Mouse (Mus musculus): Measurements from ENCODE around the gene Olfr461. TPM values are rescaled to one million over a fixed set of nuclear protein-coding genes. Genes with fewer than 3 reads are reported as not detected.

Olfr461 gene
- total and polyA plus RNA-seq, 3 experiments, result not detected

- TF ChIP-seq NRF1 (IDR thresholded peaks at IDR 0.05; ENCODE audit: low read depth, low read length), result no peak
- no peak for TF ChIP-seq E2F4 (IDR thresholded peaks at IDR 0.05; ENCODE audit: insufficient replicate concordance, low read depth, low read length)
- TF ChIP-seq SMC3 (IDR thresholded peaks at IDR 0.05; ENCODE audit: low read depth, low read length), result no peak
- no peak for TF ChIP-seq TBP (conservative IDR thresholded peaks at IDR 0.05; ENCODE audit: low read depth, low read length)
- no peak for TF ChIP-seq EP300 (IDR thresholded peaks at IDR 0.05; ENCODE audit: low read length)
- no peak for TF ChIP-seq USF1 (IDR thresholded peaks at IDR 0.05; ENCODE audit: low read depth, low read length)
- no peak for TF ChIP-seq ZKSCAN1 (IDR thresholded peaks at IDR 0.05; ENCODE audit: borderline replicate concordance, low read depth, low read length)
- no peak for TF ChIP-seq MEF2A (IDR thresholded peaks at IDR 0.05; ENCODE audit: borderline replicate concordance, low read depth, low read length)
- no peak for TF ChIP-seq POLR2A (IDR thresholded peaks at IDR 0.05; ENCODE audit: low read depth, low read length)
- no peak for TF ChIP-seq USF2 (conservative IDR thresholded peaks at IDR 0.05; ENCODE audit: low read depth, low read length)
- TF ChIP-seq JUN (IDR thresholded peaks at IDR 0.05; ENCODE audit: insufficient read depth, low read depth, low read length), result no peak
- no peak for TF ChIP-seq RAD21 (IDR thresholded peaks at IDR 0.05; ENCODE audit: low read depth, low read length)
- no peak for TF ChIP-seq MAFK (IDR thresholded peaks at IDR 0.05; ENCODE audit: insufficient replicate concordance, low read length)
- no peak for TF ChIP-seq ZNF384 (IDR thresholded peaks at IDR 0.05; ENCODE audit: low read depth, low read length)
- no peak for TF ChIP-seq MAX (IDR thresholded peaks at IDR 0.05; ENCODE audit: low read length)
- H3K27ac ChIP-seq (ENCODE audit: insufficient read depth, low read depth), result no peak within 1 kb of the TSS
- no peaks in the 10 kb centered on the region for H3K79me2 ChIP-seq (replicated peaks; ENCODE audit: control insufficient read depth, extremely low read depth, insufficient read depth, poor library complexity, severe bottlenecking)
- in situ Hi-C loops (cut with MboI; ENCODE audit: low pct_ligation_motif_present, low pct_unique_long_range_greater_than_20kb, low sequenced_read_pairs) (no loop called here), dilution Hi-C loops (cut with MboI; ENCODE audit: extremely low pct_ligation_motif_present, extremely low pct_unique_long_range_greater_than_20kb, low sequenced_read_pairs) (no loop called here)
- no peak for DNase-seq (ENCODE audit: extremely low read depth)
- H3K4me3 ChIP-seq (replicated peaks in 1 of 3; ENCODE audit: low read depth in 2 of 3, low read length in 2 of 3, poor library complexity in 1 of 3), result no peak within 1 kb of the TSS
- no peak within 1 kb of the TSS for H3K4me2 ChIP-seq (ENCODE audit: insufficient read depth, low read depth, poor library complexity, severe bottlenecking)
- peaks cover 0 to 4% of the 10 kb centered on the region in 2 experiments; a peak in 1 of 4 replicates for H3K4me1 ChIP-seq (ENCODE audit: control insufficient read depth in 1 of 2, insufficient read depth in 2 of 2)
- no peak within 1 kb of the TSS for H3K9ac ChIP-seq (ENCODE audit: insufficient read depth, low read depth)
- H3K36me3 ChIP-seq (replicated peaks in 1 of 2; ENCODE audit: control insufficient read depth in 1 of 2, insufficient read depth in 1 of 2, low read length in 1 of 2), result no peaks in the 10 kb centered on the region
- H3K27me3 ChIP-seq (replicated peaks), result no peaks in the 10 kb centered on the region
- no peaks in the 10 kb centered on the region for H3K9me3 ChIP-seq (replicated peaks; ENCODE audit: low read length)
These were observed 30.8 kb upstream of the Olfr461 start, which contains the start of gene Clec5a for GRCm38 (mm10) chr6:40585645-40586044. Clec5a (minus strand) TSS chr6:40585821.

- H3K27me3 ChIP-seq (replicated peaks), result no peaks in the 10 kb centered on the region
- in situ Hi-C loops (cut with MboI; ENCODE audit: low pct_ligation_motif_present, low pct_unique_long_range_greater_than_20kb, low sequenced_read_pairs) (no loop called here), dilution Hi-C loops (cut with MboI; ENCODE audit: extremely low pct_ligation_motif_present, extremely low pct_unique_long_range_greater_than_20kb, low sequenced_read_pairs) (no loop called here)
- H3K4me2 ChIP-seq (ENCODE audit: insufficient read depth, low read depth, poor library complexity, severe bottlenecking), result no peak overlapping the region
- no peaks in the 10 kb centered on the region for H3K36me3 ChIP-seq (replicated peaks in 1 of 2; ENCODE audit: control insufficient read depth in 1 of 2, insufficient read depth in 1 of 2, low read length in 1 of 2)
- TF ChIP-seq UBTF (IDR thresholded peaks at IDR 0.05; ENCODE audit: low read depth, low read length), result no peak
- TF ChIP-seq HCFC1 (IDR thresholded peaks at IDR 0.05; ENCODE audit: low read depth, low read length), result no peak
- TF ChIP-seq EP300 (IDR thresholded peaks at IDR 0.05; ENCODE audit: low read length), result no peak
- no peak for TF ChIP-seq MXI1 (IDR thresholded peaks at IDR 0.05; ENCODE audit: low read depth, low read length)
- no peak for TF ChIP-seq MAX (IDR thresholded peaks at IDR 0.05; ENCODE audit: low read length)
- no peak for TF ChIP-seq ZKSCAN1 (IDR thresholded peaks at IDR 0.05; ENCODE audit: borderline replicate concordance, low read depth, low read length)
- no peak for TF ChIP-seq ZNF384 (IDR thresholded peaks at IDR 0.05; ENCODE audit: low read depth, low read length)
- TF ChIP-seq RAD21 (IDR thresholded peaks at IDR 0.05; ENCODE audit: low read depth, low read length), result no peak
- TF ChIP-seq ETS1 (conservative IDR thresholded peaks at IDR 0.05; ENCODE audit: low read depth, low read length), result no peak
- no peak for TF ChIP-seq CTCF (conservative IDR thresholded peaks at IDR 0.05 in 1 of 2, IDR thresholded peaks at IDR 0.05 in 1 of 2; ENCODE audit: low read depth in 2 of 2, low read length in 2 of 2)
- no peak for TF ChIP-seq TBP (conservative IDR thresholded peaks at IDR 0.05; ENCODE audit: low read depth, low read length)
- TF ChIP-seq MEF2A (IDR thresholded peaks at IDR 0.05; ENCODE audit: borderline replicate concordance, low read depth, low read length), result no peak
- no peaks in the 10 kb centered on the region for H3K79me2 ChIP-seq (replicated peaks; ENCODE audit: control insufficient read depth, extremely low read depth, insufficient read depth, poor library complexity, severe bottlenecking)
- no peak overlapping the region for H3K9ac ChIP-seq (ENCODE audit: insufficient read depth, low read depth)
- no peak overlapping the region for H3K27ac ChIP-seq (ENCODE audit: insufficient read depth, low read depth)
- DNase-seq (ENCODE audit: extremely low read depth), result no peak
- no peak overlapping the region for H3K4me3 ChIP-seq (replicated peaks in 1 of 3; ENCODE audit: low read depth in 2 of 3, low read length in 2 of 3, poor library complexity in 1 of 3)
- H3K9me3 ChIP-seq (replicated peaks; ENCODE audit: low read length), result no peaks in the 10 kb centered on the region
- peaks cover 0 to 4% of the 10 kb centered on the region in 2 experiments; a peak in 1 of 4 replicates for H3K4me1 ChIP-seq (ENCODE audit: control insufficient read depth in 1 of 2, insufficient read depth in 2 of 2)
These were observed 29.5 kb upstream of the Olfr461 start for GRCm38 (mm10) chr6:40584336-40584735.
